In the genomic region with DNA sequence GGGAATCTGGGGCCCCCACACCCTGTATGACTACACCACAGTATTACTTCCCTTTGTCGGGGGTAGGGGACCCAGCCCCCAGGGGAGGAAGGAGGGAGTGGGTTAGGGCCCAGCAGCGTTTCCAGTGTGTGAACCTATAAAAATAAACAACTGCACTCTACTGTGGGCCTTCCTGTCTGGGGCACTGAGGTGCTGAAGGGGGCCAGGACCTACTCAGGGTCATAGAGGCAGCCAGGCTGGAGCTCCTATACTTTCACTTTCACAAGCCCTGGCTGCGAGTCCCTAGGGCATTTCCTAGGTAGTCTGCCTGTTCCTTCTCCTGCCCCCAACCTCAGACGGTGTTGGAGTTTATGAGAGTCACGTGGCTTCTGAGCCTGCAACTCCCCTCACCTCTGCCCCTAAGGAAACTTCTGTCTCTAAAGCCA, we compare ENCODE assay signal across 8 mouse cellular contexts. TPM values are rescaled to one million over a fixed set of nuclear protein-coding genes. Genes with fewer than 3 reads are reported as not detected.
DNase-seq lines count a peak whose midpoint lies in the region; ATAC-seq lines count a peak whose summit lies in the region.

No protein-coding gene starts in this region.

- DNase-seq in lung, postnatal 14 days = no peak
- peak; percentile 45 to 55 for DNase-seq in spleen, postnatal 14 days (ENCODE audit: low spot score in 2 of 2)
- DNase-seq in cerebellum, adult 18-20 months = no peak
- no peak for DNase-seq in cerebellum, adult 9-11 months
- DNase-seq in cerebellum, adult 9-10 months = no peak

- H3K4me3 ChIP-seq in lung, embryonic 15.5 days = no peak overlapping the region
- H3K4me3 ChIP-seq in heart, embryonic 14.5 days (ENCODE audit: control insufficient read depth in 1 of 2, insufficient read depth in 1 of 2, low read depth in 1 of 2, low read length in 2 of 2) = no peak overlapping the region
- H3K4me3 ChIP-seq in limb, embryonic 13.5 days = no peak overlapping the region

- peaks cover 51% of the 10 kb centered on the region for H3K36me3 ChIP-seq in lung, embryonic 15.5 days
- peaks cover 87% of the 10 kb centered on the region for H3K36me3 ChIP-seq in heart, embryonic 14.5 days (ENCODE audit: control insufficient read depth, insufficient read depth, low read length)
- peaks cover 72% of the 10 kb centered on the region for H3K36me3 ChIP-seq in limb, embryonic 13.5 days

- H3K27ac ChIP-seq in lung, embryonic 15.5 days = no peak overlapping the region; the same call in 1 of the 2 replicates
- peak overlapping the region; percentile 23 to 69; a peak in 2 of 4 replicates for H3K27ac ChIP-seq in heart, embryonic 14.5 days (replicated peaks in 1 of 2; ENCODE audit: control insufficient read depth in 1 of 2, insufficient read depth in 1 of 2, low read depth in 2 of 2, low read length in 2 of 2)
- H3K27ac ChIP-seq in limb, embryonic 13.5 days = peak overlapping the region; percentile 69; the same call in 1 of the 2 replicates

- ATAC-seq in lung, embryonic 15.5 days (ENCODE audit: borderline replicate concordance, extremely low read depth, low FRiP score, low TSS enrichment) = peak; percentile 33; the same call in 1 of the 2 replicates
- no peak for ATAC-seq in heart, embryonic 14.5 days (ENCODE audit: insufficient number of reproducible peaks, insufficient read depth, low FRiP score, low read depth)
- ATAC-seq in limb, embryonic 13.5 days (ENCODE audit: low FRiP score, low read depth) = peak; percentile 20; the same call in 1 of the 2 replicates

- H3K27me3 ChIP-seq in lung, embryonic 15.5 days = no peaks in the 10 kb centered on the region
- no peaks in the 10 kb centered on the region for H3K27me3 ChIP-seq in heart, embryonic 14.5 days (ENCODE audit: control insufficient read depth, insufficient read depth, low read length)
- no peaks in the 10 kb centered on the region for H3K27me3 ChIP-seq in limb, embryonic 13.5 days

- H3K4me1 ChIP-seq in lung, embryonic 15.5 days = peaks cover 11% of the 10 kb centered on the region; the same call in 1 of the 2 replicates
- H3K4me1 ChIP-seq in heart, embryonic 14.5 days (ENCODE audit: control insufficient read depth in 2 of 2, insufficient read depth in 2 of 2, low read length in 2 of 2) = peaks cover 7 to 16% of the 10 kb centered on the region in 2 experiments; a peak in 3 of 4 replicates
- peaks cover 20% of the 10 kb centered on the region for H3K4me1 ChIP-seq in limb, embryonic 13.5 days

- H3K9ac ChIP-seq in lung, embryonic 15.5 days = no peak overlapping the region
- H3K9ac ChIP-seq in heart, embryonic 14.5 days (ENCODE audit: low read length) = peak overlapping the region; percentile 38; the same call in 1 of the 2 replicates
- H3K9ac ChIP-seq in limb, embryonic 13.5 days = 0 out of 2 replicates have a peak overlapping the region, but pooled peaks have one; percentile 35

- H3K4me2 ChIP-seq in lung, embryonic 15.5 days = no peak overlapping the region
- no peak overlapping the region for H3K4me2 ChIP-seq in heart, embryonic 14.5 days (ENCODE audit: low read length)
- peak overlapping the region; percentile 9; the same call in 1 of the 2 replicates for H3K4me2 ChIP-seq in limb, embryonic 13.5 days (replicated peaks)

- H3K9me3 ChIP-seq in lung, embryonic 15.5 days = no peaks in the 10 kb centered on the region
- H3K9me3 ChIP-seq in heart, embryonic 14.5 days (ENCODE audit: control insufficient read depth, low read length) = no peaks in the 10 kb centered on the region
- H3K9me3 ChIP-seq in limb, embryonic 13.5 days = no peaks in the 10 kb centered on the region

- 32% methylated on average over 5 of the region's 5 CpGs for WGBS in lung, embryonic 15.5 days
- WGBS in heart, embryonic 14.5 days = 48% methylated on average over 5 of the region's 5 CpGs
- 33% methylated on average over 5 of the region's 5 CpGs for WGBS in limb, embryonic 13.5 days

RNA-seq across cellular contexts. Expression of a gene that starts 11.8 kb away (rescaled TPM):
- 104 and 106 TPM in 2 replicates for polyA plus RNA-seq in lung, embryonic 15.5 days (2015; fragmentation: Nextera tagmentation; extraction: Ambion mirVana)
- 87.3 and 100 TPM in 2 replicates for polyA plus RNA-seq in heart, embryonic 14.5 days (2014; fragmentation: Nextera tagmentation; extraction: Ambion mirVana)
- polyA plus RNA-seq in limb, embryonic 13.5 days (2015; fragmentation: Nextera tagmentation; extraction: Ambion mirVana) = 98.5 and 105 TPM in 2 replicates

RNA-seq across cellular contexts. Expression of a gene that starts 14.0 kb away (rescaled TPM):
- polyA plus RNA-seq in lung, embryonic 15.5 days (2015; fragmentation: Nextera tagmentation; extraction: Ambion mirVana) = 12.5 and 13.8 TPM in 2 replicates
- polyA plus RNA-seq in heart, embryonic 14.5 days (2014; fragmentation: Nextera tagmentation; extraction: Ambion mirVana) = 17.3 TPM in 2 replicates
- polyA plus RNA-seq in limb, embryonic 13.5 days (2015; fragmentation: Nextera tagmentation; extraction: Ambion mirVana) = 6.6 and 7.3 TPM in 2 replicates

RNA-seq across cellular contexts. Expression of a gene that starts 16.8 kb away (rescaled TPM):
- polyA plus RNA-seq in lung, embryonic 15.5 days (2015; fragmentation: Nextera tagmentation; extraction: Ambion mirVana) = 100 and 103 TPM in 2 replicates
- 62.5 and 63.8 TPM in 2 replicates for polyA plus RNA-seq in heart, embryonic 14.5 days (2014; fragmentation: Nextera tagmentation; extraction: Ambion mirVana)
- polyA plus RNA-seq in limb, embryonic 13.5 days (2015; fragmentation: Nextera tagmentation; extraction: Ambion mirVana) = 56.8 TPM in 2 replicates

RNA-seq across cellular contexts. Expression of a gene that starts 25.8 kb away (rescaled TPM):
- not detected in 2 replicates for polyA plus RNA-seq in lung, embryonic 15.5 days (2015; fragmentation: Nextera tagmentation; extraction: Ambion mirVana)
- not detected in 2 replicates for polyA plus RNA-seq in heart, embryonic 14.5 days (2014; fragmentation: Nextera tagmentation; extraction: Ambion mirVana)
- not detected in 2 replicates for polyA plus RNA-seq in limb, embryonic 13.5 days (2015; fragmentation: Nextera tagmentation; extraction: Ambion mirVana)

RNA-seq across cellular contexts. Expression of a gene that starts 30.0 kb away (rescaled TPM):
- 0.11 TPM in 1 of 2 replicates, not detected in the other for polyA plus RNA-seq in lung, embryonic 15.5 days (2015; fragmentation: Nextera tagmentation; extraction: Ambion mirVana)
- not detected in 2 replicates for polyA plus RNA-seq in heart, embryonic 14.5 days (2014; fragmentation: Nextera tagmentation; extraction: Ambion mirVana)
- 0.05 and 0.13 TPM in 2 replicates for polyA plus RNA-seq in limb, embryonic 13.5 days (2015; fragmentation: Nextera tagmentation; extraction: Ambion mirVana)

Comparison
In these comparisons a context has a peak if more than half of its experiments do, and no peak if none do; other contexts are left out.
1. DNase-seq: peak in spleen, postnatal 14 days (2 of 2); none in lung, postnatal 14 days (single experiment), cerebellum, adult 18-20 months (0 of 2), cerebellum, adult 9-11 months (single experiment) and cerebellum, adult 9-10 months (single experiment).